Mouse (Mus musculus) left cerebral cortex, adult 18-20 months (tissue): ENCODE data around the gene Crnkl1. TPM values are rescaled to one million over a fixed set of nuclear protein-coding genes. Genes with fewer than 3 reads are reported as not detected.
A peak's percentile ranks its signal among the peaks of the same experiment; 100 is the strongest.
"Not testable (repeated sequence)": the region's sequence is repeated elsewhere in the genome, so short reads cannot be mapped to it uniquely, and the experiment has no call there.

Experiments used
- DNase-seq, 2 experiments: peaks; one replicate each; pipeline ENCODE4 v3.0.0; 2021 to 2022; ENCODE audit warnings: low spot score in 2 of 2, mixed read lengths in 1 of 2
- total RNA-seq, 2 experiments: library from RNA; stranded (reverse); gene quantifications; 2 replicates each; pipeline ENCODE4 v1.2.3; 2021

Gene Crnkl1
- total RNA-seq, 2 experiments from 2014 or later = 20.8 to 21.8 TPM

DNA sequence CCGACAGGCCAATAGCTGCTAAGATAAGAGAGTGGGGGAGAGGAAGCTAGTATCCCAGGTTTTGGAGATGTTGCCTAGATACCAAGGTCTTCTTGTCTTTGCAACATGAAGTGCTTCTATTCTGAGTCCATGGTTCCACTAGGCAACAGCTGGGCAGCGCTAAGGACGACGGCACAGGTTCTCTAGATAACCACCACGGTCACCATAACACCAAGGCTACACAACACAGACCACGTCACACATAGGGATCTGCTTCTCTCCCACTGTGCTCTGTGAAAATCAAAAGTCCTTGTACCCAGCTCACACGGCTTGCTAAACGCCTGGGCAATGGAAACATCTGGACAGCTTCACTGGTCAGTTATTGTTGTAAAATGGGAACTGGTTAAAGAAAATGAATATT lies 2.2 kb upstream of the Crnkl1 start:
- DNase-seq = no peak

DNA sequence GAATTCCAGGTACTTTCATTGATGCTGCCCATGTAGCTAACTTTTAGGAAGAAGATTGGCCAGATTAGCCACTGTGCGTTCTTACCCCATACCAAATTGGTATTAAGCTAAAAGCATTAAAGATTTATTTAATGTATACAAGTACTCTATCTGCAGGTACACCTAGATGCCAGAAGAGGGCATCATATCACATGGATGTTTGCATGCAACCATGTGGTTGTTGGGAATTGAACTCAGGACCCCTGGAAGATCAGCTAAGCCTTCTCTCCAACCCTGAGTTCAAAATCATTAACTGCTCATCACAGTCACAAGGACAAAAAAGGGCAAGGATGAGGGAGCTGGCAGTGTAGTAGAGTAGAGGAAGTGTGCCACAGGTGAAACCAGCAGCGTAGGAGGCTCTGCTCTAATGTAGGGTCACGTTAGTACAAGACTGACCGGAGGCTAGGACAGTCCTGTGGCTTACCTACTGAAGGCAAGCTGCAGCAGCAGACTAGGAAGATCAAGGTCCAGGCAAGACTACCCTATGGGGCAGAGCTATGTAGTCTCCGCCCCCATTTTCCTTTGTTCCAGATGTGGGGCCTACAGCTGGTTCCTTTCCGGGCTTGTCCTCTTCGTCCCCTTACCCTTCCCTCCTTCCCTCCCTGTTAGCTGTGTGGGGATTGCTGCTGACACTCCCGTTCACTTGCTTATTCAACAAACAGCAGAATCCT lies 13.7 kb downstream of the Crnkl1 start:
- no peak for DNase-seq

DNA sequence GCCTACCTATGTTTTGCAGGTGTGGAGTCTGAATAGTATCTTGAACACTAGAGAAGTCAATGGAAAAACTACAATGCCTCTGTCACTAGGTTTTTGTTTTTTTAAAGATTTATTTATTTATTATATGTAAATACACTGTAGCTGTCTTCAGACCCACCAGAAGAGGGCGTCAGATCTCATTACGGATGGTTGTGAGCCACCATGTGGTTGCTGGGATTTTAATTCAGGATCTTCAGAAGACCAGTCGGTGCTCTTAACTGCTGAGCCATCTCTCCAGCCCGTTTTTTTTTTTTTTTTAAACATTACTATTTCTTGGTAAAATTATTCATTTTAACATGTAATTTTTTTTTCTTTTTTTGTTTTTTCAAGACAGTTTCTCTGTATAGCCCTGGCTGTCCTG lies 28.9 kb downstream of the Crnkl1 start:
- not testable (repeated sequence) for DNase-seq

DNA sequence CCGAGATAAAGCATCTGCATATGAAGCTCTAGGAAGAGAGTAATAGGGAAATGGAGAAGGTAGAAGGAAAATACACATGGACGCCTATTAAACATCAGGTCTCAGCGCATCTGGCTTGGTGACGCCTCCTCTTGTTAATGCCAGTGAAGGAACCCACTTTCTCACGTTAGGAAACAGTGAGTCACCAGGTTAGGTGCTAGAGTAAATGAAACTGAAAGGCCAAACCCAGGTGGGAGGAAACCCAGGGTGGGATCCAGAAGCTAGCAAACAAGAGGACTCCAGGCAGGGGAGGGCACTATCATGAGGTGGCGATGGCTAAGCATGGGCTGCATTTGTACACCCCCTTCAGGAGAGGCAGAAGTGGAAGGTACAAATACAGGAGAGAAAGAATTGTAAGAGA lies 29.7 kb downstream of the Crnkl1 start:
- no peak for DNase-seq

GRCm38 (mm10) chr2:145903983-145904616 lies 30.7 kb downstream of the Crnkl1 start:
- no peak for DNase-seq

- peak; percentile 89 to 93 for DNase-seq
These were observed 31.5 kb downstream of the Crnkl1 start for GRCm38 (mm10) chr2:145903061-145903901.

GRCm38 (mm10) chr2:145901861-145902260 lies 33.0 kb downstream of the Crnkl1 start, which contains the start of gene Naa20:
Naa20 (plus strand) TSS chr2:145902099.
- DNase-seq = no peak

DNA sequence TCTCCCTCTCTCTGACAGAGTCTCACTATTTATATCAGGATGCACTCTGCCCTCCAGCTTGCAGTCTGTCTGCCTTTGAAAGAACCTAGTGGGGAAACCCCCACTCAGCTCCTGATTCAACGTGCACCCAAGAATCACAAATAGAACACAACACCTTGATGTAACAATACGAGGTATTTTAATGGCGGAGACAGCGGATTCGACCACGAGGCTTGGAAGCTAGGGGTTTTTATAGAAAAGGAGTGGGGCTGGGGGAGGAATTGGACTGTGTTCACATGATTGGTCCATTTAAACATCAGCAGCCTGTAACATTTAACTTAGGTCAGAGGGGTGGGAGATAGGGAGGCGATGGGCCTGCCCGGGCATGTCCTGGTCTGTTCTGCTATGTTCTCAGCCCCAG lies 34.5 kb downstream of the Crnkl1 start:
- not testable (repeated sequence) for DNase-seq

DNA sequence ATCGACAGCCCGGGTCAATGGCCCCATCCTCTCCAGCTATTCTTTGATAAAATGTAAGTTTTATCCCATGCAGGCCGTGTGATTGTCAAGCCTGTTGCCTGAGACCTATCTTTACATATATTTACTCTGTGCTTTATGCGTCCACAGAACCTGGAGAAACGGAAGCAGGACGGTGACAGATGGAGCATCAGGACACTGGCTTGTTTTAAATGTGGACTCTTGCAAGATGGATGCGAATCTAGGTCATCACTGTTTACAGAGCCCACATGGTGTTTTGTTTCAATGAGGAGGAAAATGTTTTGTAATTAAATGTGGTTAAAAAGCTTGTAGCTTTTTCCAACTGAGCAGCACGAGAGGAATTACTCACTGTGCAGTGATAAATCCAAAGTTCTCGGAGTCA lies 36.7 kb downstream of the Crnkl1 start:
- no peak for DNase-seq

DNA sequence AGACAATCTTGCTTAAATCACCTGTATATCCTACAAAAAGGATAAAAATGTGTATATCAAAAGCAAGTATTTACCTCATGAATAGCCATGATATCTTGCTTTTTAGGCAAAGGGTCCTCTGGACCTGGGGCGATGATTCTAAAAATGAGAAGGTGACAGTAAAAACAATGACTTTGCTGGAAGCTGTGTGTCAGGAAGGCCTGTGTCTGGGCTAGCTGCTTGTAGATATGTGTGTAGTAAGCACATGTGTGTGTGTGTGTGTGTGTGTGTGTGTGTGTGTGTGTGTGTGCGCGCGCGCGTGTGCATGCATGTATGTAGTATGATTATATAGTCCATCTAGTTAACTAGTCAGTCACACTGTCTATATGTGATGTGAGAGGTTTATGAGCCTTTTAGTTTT lies 41.1 kb downstream of the Crnkl1 start:
- no peak for DNase-seq

GRCm38 (mm10) chr2:145890571-145890970 lies 44.2 kb downstream of the Crnkl1 start:
- no peak for DNase-seq

GRCm38 (mm10) chr2:145888766-145889480 lies 45.9 kb downstream of the Crnkl1 start:
- no peak for DNase-seq

DNA sequence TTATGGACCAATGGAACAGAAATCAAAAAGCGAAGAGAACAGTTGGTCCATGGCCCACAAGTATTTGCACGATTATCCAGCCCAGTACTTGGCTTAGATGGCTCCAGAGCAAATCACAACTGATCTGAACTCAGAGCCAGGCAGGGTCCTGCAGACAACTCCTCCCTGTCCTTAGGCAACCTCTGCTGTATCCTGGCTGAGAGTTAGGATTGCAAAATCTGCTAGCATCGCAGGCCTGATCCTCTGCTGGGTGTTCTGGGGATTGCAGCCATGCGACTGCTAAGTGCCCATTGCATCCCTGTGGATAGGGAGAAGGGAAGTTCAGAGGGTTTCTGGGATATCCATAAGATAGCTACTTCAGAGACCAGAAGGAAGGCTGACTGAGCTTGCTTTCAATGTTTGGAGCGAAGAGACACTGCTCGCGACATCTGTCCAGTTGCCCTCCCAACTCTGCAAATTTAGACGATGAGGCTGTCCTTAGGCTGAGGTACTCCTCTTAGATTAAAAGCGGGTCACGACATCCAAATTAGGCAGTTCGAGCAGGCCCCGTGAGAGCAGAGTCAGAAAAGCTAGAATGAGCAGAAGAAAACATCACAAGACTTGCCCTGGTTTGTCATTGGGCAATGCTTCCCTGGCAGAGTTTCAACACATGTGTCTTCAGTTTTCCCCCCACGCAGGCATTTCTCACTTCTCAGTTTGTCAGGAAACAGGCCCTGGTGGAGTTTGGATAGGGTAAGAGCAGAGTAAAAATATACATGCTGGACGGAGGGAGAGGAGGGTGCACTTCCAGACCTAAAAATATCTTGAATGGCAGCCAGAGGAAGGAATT lies 46.7 kb downstream of the Crnkl1 start:
- DNase-seq = peak; percentile 57 to 67

DNA sequence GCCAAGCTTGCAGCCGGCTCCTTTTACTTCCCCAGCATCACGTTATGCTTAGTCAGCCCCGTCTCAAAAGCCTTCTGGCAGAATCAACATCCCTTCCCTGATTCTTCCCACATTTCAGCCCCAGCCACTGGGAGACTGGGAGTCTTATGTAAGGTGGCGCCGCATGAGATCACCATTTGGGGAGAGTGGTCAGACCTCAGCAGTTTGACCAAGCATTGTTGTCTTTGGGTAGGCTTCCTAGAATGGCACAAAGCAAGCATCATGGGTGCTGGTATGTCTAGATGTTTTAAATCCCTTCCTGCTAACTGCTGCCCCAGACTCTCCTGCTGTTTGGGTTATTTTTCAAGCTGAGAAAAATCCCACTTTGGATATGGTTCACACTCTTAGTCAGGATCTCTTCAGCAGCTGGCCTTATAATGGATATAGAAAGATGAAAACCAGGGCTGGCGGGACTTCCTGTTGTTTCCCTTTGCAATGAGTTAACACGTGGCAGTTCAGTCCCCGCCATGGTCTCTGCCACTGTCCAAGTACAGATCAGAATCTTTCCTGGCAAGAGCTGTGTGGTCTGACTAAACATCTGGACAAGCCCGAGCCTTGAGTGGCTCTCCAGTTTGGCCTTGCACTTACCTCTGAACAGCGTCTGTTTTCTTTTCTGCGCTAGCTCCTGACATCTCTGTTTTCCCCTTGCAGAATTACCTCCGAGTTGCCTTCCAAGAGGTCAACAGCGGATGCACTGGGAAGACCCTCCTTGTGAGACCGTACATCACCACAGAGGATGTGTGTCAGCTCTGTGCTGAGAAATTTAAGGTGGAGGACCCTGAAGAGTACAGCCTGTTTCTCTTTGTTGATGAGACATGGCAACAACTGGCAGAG lies 49.7 kb downstream of the Crnkl1 start:
- DNase-seq = peak; percentile 55 to 57

DNA sequence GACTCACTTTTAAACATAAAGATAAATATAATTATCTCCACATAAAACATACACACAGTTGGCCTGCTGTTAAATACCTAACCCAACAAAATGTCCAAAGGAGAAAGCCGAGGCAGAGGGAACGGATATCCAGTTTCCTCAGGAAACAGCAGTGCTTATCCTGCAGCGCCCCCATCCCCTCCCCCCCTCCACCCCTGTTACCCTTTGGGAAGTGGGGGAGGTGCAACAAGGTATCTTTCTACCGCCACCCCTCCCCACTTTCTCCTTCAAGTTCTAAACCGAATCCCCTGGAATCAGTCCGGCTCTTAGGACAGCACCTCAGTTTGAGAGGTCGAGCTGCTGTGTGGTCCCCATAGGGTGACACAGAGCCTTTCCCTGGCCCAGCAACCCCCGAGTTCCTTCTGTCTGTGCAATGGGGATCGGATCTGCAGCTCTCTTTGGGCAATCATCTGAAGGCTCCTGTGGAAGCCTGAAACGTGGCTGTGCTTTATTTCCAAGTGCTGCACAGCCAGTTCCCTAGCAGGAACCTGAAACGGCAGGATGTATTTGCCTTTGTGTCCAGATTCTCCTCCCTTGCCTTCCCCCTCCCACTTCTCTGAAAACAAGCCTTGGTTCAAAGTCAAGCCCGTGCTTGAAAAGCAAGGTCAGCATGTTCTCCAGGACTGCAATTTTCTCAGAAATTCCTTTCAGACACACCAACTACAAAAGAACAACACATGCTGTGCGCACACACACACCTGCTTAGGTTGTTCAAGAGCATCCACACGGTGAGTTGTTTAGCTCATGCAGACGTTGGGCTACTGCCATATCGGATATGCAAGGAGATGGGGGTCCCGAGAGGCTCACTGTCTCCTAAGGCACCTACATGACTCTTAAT lies 50.5 kb downstream of the Crnkl1 start:
- no peak for DNase-seq

- no peak for DNase-seq
These were observed 52.4 kb downstream of the Crnkl1 start for GRCm38 (mm10) chr2:145882398-145882797.

- DNase-seq = no peak
These were observed 52.9 kb downstream of the Crnkl1 start for GRCm38 (mm10) chr2:145881932-145882331.
